Mouse (Mus musculus) hindbrain, embryonic 11.5 days (tissue): Measurements from ENCODE around the gene Bet1l. TPM values are rescaled to one million over a fixed set of nuclear protein-coding genes. Genes with fewer than 3 reads are reported as not detected.

Experiments used
- ATAC-seq: fragments of 200-750 bp; cut with Nextera tagmentation; 2 replicates; pipeline ENCODE4 v1.8.0; 2017; ENCODE audit warnings: mild to moderate bottlenecking, moderate TSS enrichment, moderate library complexity; ENCODE audit not compliant: low FRiP score
- DNase-seq: peaks from one replicate; pipeline ENCODE4 v3.0.0-alpha.2; 2015; ENCODE audit warnings: low spot score
- H3K27ac ChIP-seq: fragments of 300-500 bp; sonication (generic); 2 replicates; pipeline ENCODE4 v1.5.1; 2014; ENCODE audit warnings: mild to moderate bottlenecking, low read depth, low read length
- H3K27me3 ChIP-seq: fragments of 300-500 bp; sonication (generic); 2 replicates; pipeline ENCODE4 v1.6.1; 2014; ENCODE audit warnings: mild to moderate bottlenecking, low read length, moderate library complexity, mixed read lengths; ENCODE audit not compliant: control insufficient read depth, insufficient read depth
- H3K36me3 ChIP-seq: fragments of 300-500 bp; sonication (generic); 2 replicates; pipeline ENCODE4 v1.6.1; 2014; ENCODE audit warnings: mild to moderate bottlenecking, low read length, moderate library complexity, mixed read lengths; ENCODE audit not compliant: control insufficient read depth, insufficient read depth
- H3K4me1 ChIP-seq: fragments of 300-500 bp; sonication (generic); replicated peaks from 2 replicates; pipeline ENCODE4 v1.6.1; 2014; ENCODE audit warnings: low read length, mixed read lengths; ENCODE audit not compliant: control insufficient read depth, insufficient read depth
- H3K4me2 ChIP-seq: fragments of 300-500 bp; sonication (generic); replicated peaks from 2 replicates; pipeline ENCODE4 v1.6.1; 2014; ENCODE audit warnings: mild to moderate bottlenecking, low read depth, low read length
- H3K4me3 ChIP-seq: fragments of 300-500 bp; sonication (generic); 2 replicates; pipeline ENCODE4 v1.5.1; 2014; ENCODE audit warnings: low read depth, low read length
- H3K9ac ChIP-seq: fragments of 300-500 bp; sonication (generic); 2 replicates; pipeline ENCODE4 v1.6.1; 2014; ENCODE audit warnings: low read depth, low read length
- H3K9me3 ChIP-seq: fragments of 300-500 bp; sonication (generic); 2 replicates; pipeline ENCODE4 v1.6.1; 2016; ENCODE audit warnings: low read length; ENCODE audit not compliant: control insufficient read depth
- WGBS: fragments of 180-500 bp; shearing (Covaris S2); extraction: QIAGEN DNeasy Blood & Tissue Kit; methylation state at CpG from one replicate; pipeline ENCODE4 v1.1.7; 2014; 5-methylcytosine and 5-hydroxymethylcytosine counted together
- polyA plus RNA-seq: library from polyadenylated mRNA; unstranded; fragments of >200 nt; fragmentation: Nextera tagmentation; extraction: Ambion mirVana; gene quantifications from 2 replicates; pipeline ENCODE4 v1.2.1, GENCODE M21; 2014

The Bet1l gene
- polyA plus RNA-seq = 24.2 and 28.9 TPM in 2 replicates

DNA sequence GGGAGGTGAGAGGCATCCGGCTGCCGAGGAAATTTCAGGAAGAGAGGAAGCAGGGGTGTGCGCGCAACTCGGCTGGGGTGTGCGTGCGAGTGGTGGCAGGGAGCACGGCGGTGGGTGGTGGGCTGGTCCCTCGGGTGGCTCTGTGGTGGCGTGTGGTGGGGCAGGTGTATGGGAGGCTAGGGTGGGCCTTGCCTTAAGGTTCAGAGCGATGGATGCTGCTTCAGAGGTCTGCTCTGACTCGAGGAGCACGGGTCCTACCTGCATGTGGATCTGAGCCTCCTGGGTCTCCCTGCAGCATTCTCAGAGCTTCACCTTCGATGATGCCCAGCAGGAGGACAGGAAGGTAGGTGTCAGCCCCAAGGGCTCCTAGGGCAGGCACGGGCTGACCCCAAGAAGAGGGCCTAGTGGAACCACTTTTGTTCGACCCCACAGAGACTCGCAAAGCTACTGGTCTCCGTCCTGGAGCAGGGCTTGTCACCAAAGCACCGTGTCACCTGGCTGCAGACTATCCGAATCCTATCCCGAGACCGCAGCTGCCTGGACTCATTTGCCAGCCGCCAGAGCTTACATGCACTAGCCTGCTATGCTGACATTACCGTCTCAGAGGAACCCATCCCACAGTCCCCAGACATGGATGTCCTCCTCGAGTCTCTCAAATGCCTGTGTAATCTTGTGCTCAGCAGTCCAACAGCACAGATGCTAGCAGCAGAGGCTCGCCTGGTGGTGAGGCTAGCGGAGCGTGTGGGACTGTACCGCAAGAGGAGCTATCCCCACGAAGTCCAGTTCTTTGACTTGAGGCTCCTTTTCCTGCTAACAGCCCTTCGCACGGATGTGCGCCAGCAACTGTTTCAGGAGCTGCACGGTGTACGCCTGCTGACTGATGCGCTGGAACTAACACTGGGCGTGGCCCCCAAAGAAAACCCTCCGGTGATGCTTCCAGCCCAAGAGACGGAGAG lies at the start of gene Bet1l:
Gene Bet1l, minus strand, starts transcription at position 28 of the 956 bp plus-strand sequence.
- H3K4me2 ChIP-seq = peak within 1 kb of the TSS; percentile 92
- WGBS = 39% methylated on average over 40 of the region's 40 CpGs
- H3K4me3 ChIP-seq = peak within 1 kb of the TSS; percentile 80
- ATAC-seq (peak; percentile 44), DNase-seq (no peak)
- no peaks in the 10 kb centered on the region for H3K27me3 ChIP-seq
- peak within 1 kb of the TSS; percentile 73 for H3K27ac ChIP-seq
- peaks cover 8% of the 10 kb centered on the region for H3K4me1 ChIP-seq
- H3K9me3 ChIP-seq = no peaks in the 10 kb centered on the region
- H3K36me3 ChIP-seq = no peaks in the 10 kb centered on the region
- H3K9ac ChIP-seq = peak within 1 kb of the TSS; percentile 88

DNA sequence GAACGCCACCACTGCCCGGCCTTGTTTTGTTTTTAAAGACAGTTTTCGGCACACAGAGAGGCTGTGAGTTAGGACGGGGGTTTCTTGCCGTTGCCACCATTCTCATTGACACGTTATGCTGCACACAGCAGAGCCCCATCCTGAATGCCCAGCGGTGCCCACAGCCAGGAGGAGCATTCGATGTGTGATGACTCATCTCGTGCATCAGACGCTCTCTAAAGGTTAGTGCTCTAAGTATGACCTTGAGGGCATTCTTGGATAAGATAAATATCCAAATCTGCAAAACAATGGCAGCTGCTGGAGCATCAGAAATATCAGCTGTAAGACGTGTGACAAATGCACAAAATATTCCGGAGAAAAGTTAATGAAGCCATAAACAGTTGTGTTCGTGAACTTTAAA lies 49.8 kb upstream of the Bet1l start:
- DNase-seq (no peak), ATAC-seq (no peak)
- 83% methylated on average over 13 of the region's 13 CpGs for whole genome bisulfite sequencing
- H3K4me3 ChIP-seq = no peak overlapping the region
- no peaks in the 10 kb centered on the region for H3K27me3 ChIP-seq
- H3K4me2 ChIP-seq = no peak overlapping the region
- no peak overlapping the region for H3K9ac ChIP-seq
- no peaks in the 10 kb centered on the region for H3K4me1 ChIP-seq
- no peaks in the 10 kb centered on the region for H3K9me3 ChIP-seq
- no peak overlapping the region for H3K27ac ChIP-seq
- no peaks in the 10 kb centered on the region for H3K36me3 ChIP-seq

DNA sequence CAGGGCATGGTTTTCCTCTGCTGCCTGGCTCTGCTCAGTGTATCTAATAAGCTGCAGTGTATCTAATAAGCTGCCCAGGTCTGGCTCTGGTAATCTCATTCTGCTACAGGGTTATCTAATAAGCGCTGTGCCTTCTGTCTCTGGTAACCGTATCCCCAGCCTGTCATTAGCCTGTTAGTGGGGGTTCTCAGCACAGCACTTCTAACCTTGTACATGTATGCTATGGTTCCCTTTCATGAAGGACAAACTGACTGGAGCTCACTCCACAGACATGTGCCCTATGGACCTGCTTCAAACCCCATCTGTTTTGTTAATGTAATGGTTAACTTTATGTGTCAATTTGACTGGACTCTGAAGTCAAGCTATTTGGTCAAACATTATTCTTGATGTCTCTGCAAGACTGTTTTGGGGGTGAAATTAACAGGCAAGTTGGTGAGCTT lies 48.3 kb upstream of the Bet1l start:
- H3K4me2 ChIP-seq = no peak overlapping the region
- H3K4me1 ChIP-seq = no peaks in the 10 kb centered on the region
- DNase-seq (no peak), ATAC-seq (no peak)
- no peak overlapping the region for H3K4me3 ChIP-seq
- 79% methylated on average over 2 of the region's 2 CpGs for WGBS
- no peak overlapping the region for H3K9ac ChIP-seq
- H3K27me3 ChIP-seq = no peaks in the 10 kb centered on the region
- H3K27ac ChIP-seq = no peak overlapping the region
- H3K9me3 ChIP-seq = no peaks in the 10 kb centered on the region
- H3K36me3 ChIP-seq = no peaks in the 10 kb centered on the region

- Histone ChIP-seq H3K36me3 (no peaks in the 10 kb centered on the region), H3K4me2 (no peak overlapping the region), H3K4me3 (no peak overlapping the region), H3K9ac (no peak overlapping the region), H3K27me3 (no peaks in the 10 kb centered on the region), H3K27ac (no peak overlapping the region), H3K9me3 (no peaks in the 10 kb centered on the region), H3K4me1 (no peaks in the 10 kb centered on the region)
- DNase-seq (peak; percentile 90), ATAC-seq (peak; percentile 63)
- 24% methylated on average over 13 of the region's 13 CpGs for WGBS
Observed at GRCm38 (mm10) chr7:140903212-140903611, 45.8 kb upstream of the Bet1l start.

DNA sequence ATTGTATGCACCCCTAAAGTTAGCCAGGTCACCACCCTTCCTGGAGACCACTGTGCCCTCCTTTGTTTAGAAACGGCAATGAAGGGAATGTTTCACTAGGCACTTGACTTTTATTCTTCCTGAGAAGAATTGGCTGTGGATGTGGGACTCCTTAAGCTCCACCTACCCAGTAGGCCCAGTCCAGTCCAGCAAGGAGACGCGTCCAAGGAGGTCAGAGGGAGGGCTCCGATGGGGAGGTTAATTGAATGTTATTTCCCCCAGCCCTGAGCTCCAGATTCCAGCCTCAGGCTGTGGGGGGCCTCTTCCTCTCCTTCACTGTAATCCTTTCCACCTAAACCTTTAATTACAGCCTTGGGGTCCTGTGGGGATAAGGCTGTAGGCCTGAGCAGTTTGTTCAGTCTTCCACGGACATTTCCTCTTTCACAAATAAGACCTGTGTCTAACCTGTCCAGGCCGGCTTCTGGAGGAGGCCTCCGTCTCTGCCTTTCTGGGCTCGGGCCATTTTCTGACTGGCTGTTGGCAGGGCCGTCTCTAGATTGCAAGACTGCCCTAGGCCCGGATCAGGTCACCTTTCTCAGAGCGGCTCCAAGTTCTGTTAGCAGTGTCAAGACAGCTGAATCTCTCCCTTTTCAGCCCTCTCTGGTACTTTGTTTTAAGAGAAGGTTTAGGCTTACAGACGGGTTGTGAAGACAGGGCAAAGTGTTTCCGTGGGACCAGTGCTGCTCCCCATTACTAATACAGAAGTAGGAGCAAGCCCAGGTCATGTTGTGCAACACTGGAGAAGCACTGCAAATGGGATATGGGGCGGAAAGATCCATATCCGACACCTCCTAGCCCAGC lies 44.9 kb upstream of the Bet1l start:
- Histone ChIP-seq H3K9ac (no peak overlapping the region), H3K27ac (no peak overlapping the region), H3K9me3 (no peaks in the 10 kb centered on the region), H3K36me3 (peaks cover 6% of the 10 kb centered on the region; the same call in 1 of the 2 replicates), H3K4me3 (no peak overlapping the region), H3K4me2 (no peak overlapping the region), H3K4me1 (no peaks in the 10 kb centered on the region), H3K27me3 (no peaks in the 10 kb centered on the region)
- no peak for DNase-seq
- ATAC-seq = no peak
- 79% methylated on average over 15 of the region's 15 CpGs for WGBS

GRCm38 (mm10) chr7:140900220-140900619 lies 42.8 kb upstream of the Bet1l start, which contains the start of gene Cox8b:
TSS of gene Cox8b (minus strand) at chr7:140900446.
- H3K27me3 ChIP-seq = no peaks in the 10 kb centered on the region
- no peaks in the 10 kb centered on the region for H3K4me1 ChIP-seq
- no peaks in the 10 kb centered on the region for H3K9me3 ChIP-seq
- H3K36me3 ChIP-seq = peaks cover 8% of the 10 kb centered on the region; the same call in 1 of the 2 replicates
- H3K4me3 ChIP-seq = no peak within 1 kb of the TSS
- H3K27ac ChIP-seq = no peak within 1 kb of the TSS
- ATAC-seq = no peak
- no peak within 1 kb of the TSS for H3K9ac ChIP-seq
- no peak within 1 kb of the TSS for H3K4me2 ChIP-seq
- DNase-seq = no peak
- WGBS = 80% methylated on average over 10 of the region's 10 CpGs

GRCm38 (mm10) chr7:140899121-140899520 lies 41.7 kb upstream of the Bet1l start:
- ATAC-seq = no peak
- H3K27me3 ChIP-seq = no peaks in the 10 kb centered on the region
- no peak overlapping the region for H3K4me3 ChIP-seq
- no peaks in the 10 kb centered on the region for H3K4me1 ChIP-seq
- 73% methylated on average over 3 of the region's 3 CpGs for WGBS
- no peak overlapping the region for H3K9ac ChIP-seq
- H3K9me3 ChIP-seq = no peaks in the 10 kb centered on the region
- peaks cover 11% of the 10 kb centered on the region; the same call in 1 of the 2 replicates for H3K36me3 ChIP-seq
- no peak overlapping the region for H3K4me2 ChIP-seq
- DNase-seq = no peak
- no peak overlapping the region for H3K27ac ChIP-seq

GRCm38 (mm10) chr7:140897863-140898262 lies 40.5 kb upstream of the Bet1l start:
- Histone ChIP-seq H3K27ac (no peak overlapping the region), H3K4me2 (no peak overlapping the region), H3K4me3 (no peak overlapping the region), H3K9ac (no peak overlapping the region), H3K27me3 (no peaks in the 10 kb centered on the region), H3K9me3 (no peaks in the 10 kb centered on the region), H3K36me3 (peaks cover 12% of the 10 kb centered on the region; the same call in 1 of the 2 replicates), H3K4me1 (no peaks in the 10 kb centered on the region)
- ATAC-seq (no peak), DNase-seq (no peak)
- WGBS = 89% methylated on average over 7 of the region's 7 CpGs
